8 mouse cellular contexts compared by ENCODE assay signal in the genomic region with DNA sequence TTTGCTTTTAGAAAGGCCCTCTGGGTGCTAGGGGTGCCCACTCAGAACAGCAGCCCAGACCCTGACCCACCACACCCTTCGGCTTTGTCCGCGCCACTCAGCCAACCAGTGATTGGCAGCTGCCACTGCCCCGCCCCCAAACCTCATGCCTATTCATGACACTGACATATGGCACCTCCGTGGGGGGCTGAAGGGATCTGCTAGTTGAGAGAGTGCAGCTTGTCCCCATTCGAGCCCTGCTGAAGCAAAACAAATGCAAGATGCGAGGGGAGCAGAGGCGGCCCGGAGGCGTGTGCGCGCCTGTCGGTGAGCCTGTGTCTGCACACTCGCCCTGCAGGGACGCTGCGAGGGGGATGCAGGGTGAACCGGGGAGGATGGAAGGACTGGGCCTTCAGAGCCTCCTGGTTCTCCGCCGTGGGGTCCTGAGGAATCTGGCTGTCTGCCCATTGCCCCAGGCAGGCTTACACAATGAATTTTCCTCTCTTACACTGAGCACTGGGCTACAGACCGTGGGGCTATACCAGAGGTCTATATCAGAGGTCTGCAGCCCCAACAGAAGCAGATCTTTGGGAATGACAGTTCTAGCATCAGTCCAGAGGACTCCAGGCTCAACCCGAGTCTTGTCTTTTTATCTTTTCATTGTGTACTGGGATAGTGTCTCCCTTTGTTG. TPM values are rescaled to one million over a fixed set of nuclear protein-coding genes. Genes with fewer than 3 reads are reported as not detected.
DNase-seq lines count a peak whose midpoint lies in the region; ATAC-seq lines count a peak whose summit lies in the region.

No protein-coding gene starts in this region.

- H3K9me3 ChIP-seq in heart, embryonic 13.5 days, result no peaks in the 10 kb centered on the region
- no peaks in the 10 kb centered on the region for H3K9me3 ChIP-seq in neural tube, embryonic 15.5 days (replicated peaks)

- no peak for DNase-seq in heart, postnatal 14 days
- peak; percentile 99 for DNase-seq in cerebellum, adult 9-10 months
- DNase-seq in frontal cortex, adult 2 months (ENCODE audit: extremely low spot score in 1 of 2, low spot score in 1 of 2), result peak; percentile 65 to 79
- peak; percentile 59 to 87 for DNase-seq in left cerebral cortex, postnatal 25 days (ENCODE audit: low spot score in 2 of 2)
- DNase-seq in T-cell, adult 2 months (ENCODE audit: low spot score), result no peak
- DNase-seq in heart, postnatal 10 days, result no peak

- peaks cover 7% of the 10 kb centered on the region; the same call in 1 of the 2 replicates for H3K4me1 ChIP-seq in heart, embryonic 13.5 days
- H3K4me1 ChIP-seq in neural tube, embryonic 15.5 days, result peaks cover 27% of the 10 kb centered on the region

- ATAC-seq in heart, embryonic 13.5 days (ENCODE audit: extremely low read depth, insufficient number of reproducible peaks, low FRiP score, low TSS enrichment), result no peak
- ATAC-seq in neural tube, embryonic 15.5 days (ENCODE audit: low FRiP score), result peak; percentile 56; the same call in 1 of the 2 replicates

- H3K9ac ChIP-seq in heart, embryonic 13.5 days, result peak overlapping the region; percentile 50; the same call in 1 of the 2 replicates
- peak overlapping the region; percentile 28; the same call in 1 of the 2 replicates for H3K9ac ChIP-seq in neural tube, embryonic 15.5 days (replicated peaks)

- no peak overlapping the region for H3K27ac ChIP-seq in heart, embryonic 13.5 days (replicated peaks)
- H3K27ac ChIP-seq in neural tube, embryonic 15.5 days (replicated peaks), result peak overlapping the region; percentile 60

- intact Hi-C loops in heart, postnatal 14 days (cut with DNase I), result no loop called here
- intact Hi-C loops in left cerebral cortex, postnatal 25 days (cut with DNase I), result loop anchor here (1.0 to 5.0 kb wide), 3 partner anchors 32 to 392 kb away; partner anchors contain the start of gene Nptx1
- intact Hi-C loops in heart, postnatal 10 days (cut with DNase I), result no loop called here

- peaks cover 57% of the 10 kb centered on the region for H3K27me3 ChIP-seq in heart, embryonic 13.5 days (replicated peaks)
- H3K27me3 ChIP-seq in neural tube, embryonic 15.5 days (replicated peaks), result no peaks in the 10 kb centered on the region

- H3K4me2 ChIP-seq in heart, embryonic 13.5 days, result peak overlapping the region; percentile 62
- peak overlapping the region; percentile 48 for H3K4me2 ChIP-seq in neural tube, embryonic 15.5 days

- WGBS in heart, embryonic 13.5 days, result 3% methylated on average over 21 of the region's 21 CpGs
- WGBS in neural tube, embryonic 15.5 days, result 3% methylated on average over 21 of the region's 21 CpGs

- peak overlapping the region; percentile 34 for H3K4me3 ChIP-seq in heart, embryonic 13.5 days
- peak overlapping the region; percentile 13; the same call in 1 of the 2 replicates for H3K4me3 ChIP-seq in neural tube, embryonic 15.5 days (replicated peaks)

- H3K36me3 ChIP-seq in heart, embryonic 13.5 days, result no peaks in the 10 kb centered on the region
- no peaks in the 10 kb centered on the region for H3K36me3 ChIP-seq in neural tube, embryonic 15.5 days

RNA-seq across cellular contexts. Expression of gene Endov, which starts 24.0 kb away (rescaled TPM):
- polyA plus RNA-seq in heart, embryonic 13.5 days (2015; fragmentation: Nextera tagmentation; extraction: Ambion mirVana), result 10.8 and 11.7 TPM in 2 replicates
- 10 to 100 TPM; 11.0 TPM for total RNA-seq in heart, postnatal 14 days (2021)
- 21.3 and 21.9 TPM in 2 replicates for polyA plus RNA-seq in frontal cortex, adult 2 months (2012; rRNA removed)
- 10 to 100 TPM; 21.9 to 31.1 TPM for total RNA-seq in left cerebral cortex, postnatal 25 days (2021)
- 15.1 and 15.8 TPM in 2 replicates for polyA plus RNA-seq in neural tube, embryonic 15.5 days (2015; fragmentation: Nextera tagmentation; extraction: Ambion mirVana)
- 10 to 100 TPM; 13.8 to 18.6 TPM for total RNA-seq in heart, postnatal 10 days (2021)

RNA-seq across cellular contexts. Expression of gene Nptx1, which starts 32.5 kb away (rescaled TPM):
- polyA plus RNA-seq in heart, embryonic 13.5 days (2015; fragmentation: Nextera tagmentation; extraction: Ambion mirVana), result 0.66 and 0.75 TPM in 2 replicates
- under 1 TPM; 0.29 to 0.55 TPM for total RNA-seq in heart, postnatal 14 days (2021)
- polyA plus RNA-seq in frontal cortex, adult 2 months (2012; rRNA removed), result 84.6 and 86.3 TPM in 2 replicates
- 100 to 1,000 TPM; 182 to 222 TPM for total RNA-seq in left cerebral cortex, postnatal 25 days (2021)
- 26.0 and 28.3 TPM in 2 replicates for polyA plus RNA-seq in neural tube, embryonic 15.5 days (2015; fragmentation: Nextera tagmentation; extraction: Ambion mirVana)
- under 1 TPM; 0.55 to 0.64 TPM for total RNA-seq in heart, postnatal 10 days (2021)

Comparison
In these comparisons a context has a peak if more than half of its experiments do, and no peak if none do; other contexts are left out.
1. DNase-seq: peak in cerebellum, adult 9-10 months (single experiment), frontal cortex, adult 2 months (2 of 2) and left cerebral cortex, postnatal 25 days (2 of 2); none in heart, postnatal 14 days (0 of 2), T-cell, adult 2 months (single experiment) and heart, postnatal 10 days (0 of 2).
2. RNA of gene Nptx1, which starts 32.5 kb away (total RNA-seq): 182 to 222 TPM in left cerebral cortex, postnatal 25 days; 0.55 to 0.64 TPM in heart, postnatal 10 days and 0.29 to 0.55 TPM in heart, postnatal 14 days; every median in the first group is over 100 times any median in the second.